Mouse (Mus musculus) neutrophil, adult 5-6 weeks (primary cell): ENCODE data around the gene Prdm10. TPM values are rescaled to one million over a fixed set of nuclear protein-coding genes. Genes with fewer than 3 reads are reported as not detected.

Source experiments
- ATAC-seq: fragments of 151-379, 151-347 bp; 2 replicates; pipeline ENCODE4 v1.8.0; 2017; ENCODE audit warnings: mild to moderate bottlenecking, moderate TSS enrichment; ENCODE audit not compliant: insufficient number of reproducible peaks, poor library complexity, low FRiP score, severe bottlenecking; ENCODE audit errors: extremely low read depth
- total RNA-seq: library from RNA; stranded (forward); fragments of 200-1000 nt; gene quantifications from 2 replicates; pipeline ENCODE4 v1.2.3, GENCODE M21; 2017

Prdm10 gene
- total RNA-seq, 1 experiment from 2014 or later: 18.6 TPM

GRCm38 (mm10) chr9:31334991-31335390 lies 54.7 kb downstream of the Prdm10 start:
- no peak for ATAC-seq

GRCm38 (mm10) chr9:31344289-31344831 lies 64.0 kb downstream of the Prdm10 start:
- no peak for ATAC-seq

GRCm38 (mm10) chr9:31346575-31347080 lies 66.3 kb downstream of the Prdm10 start:
- ATAC-seq: no peak

- no peak for ATAC-seq
These were observed 68.1 kb downstream of the Prdm10 start for GRCm38 (mm10) chr9:31348458-31348857.

GRCm38 (mm10) chr9:31348915-31349314 lies 68.6 kb downstream of the Prdm10 start:
- peak; percentile 51; the same call in 1 of the 2 replicates for ATAC-seq

GRCm38 (mm10) chr9:31352716-31353115 lies 72.4 kb downstream of the Prdm10 start:
- ATAC-seq: no peak

GRCm38 (mm10) chr9:31353518-31353917 lies 73.2 kb downstream of the Prdm10 start:
- no peak for ATAC-seq

- no peak for ATAC-seq
These were observed 73.7 kb downstream of the Prdm10 start for GRCm38 (mm10) chr9:31354051-31354450.

GRCm38 (mm10) chr9:31363698-31364609 lies 83.6 kb downstream of the Prdm10 start:
- no peak for ATAC-seq

GRCm38 (mm10) chr9:31365086-31365485 lies 84.7 kb downstream of the Prdm10 start:
- no peak for ATAC-seq

- no peak for ATAC-seq
These were observed 91.4 kb downstream of the Prdm10 start for GRCm38 (mm10) chr9:31371740-31372139.

- no peak for ATAC-seq
These were observed 96.3 kb downstream of the Prdm10 start for GRCm38 (mm10) chr9:31376661-31377060.

- ATAC-seq: no peak
These were observed 104.6 kb downstream of the Prdm10 start for GRCm38 (mm10) chr9:31384786-31385499.

GRCm38 (mm10) chr9:31385500-31385869 lies 105.1 kb downstream of the Prdm10 start:
- no peak for ATAC-seq

- peak; percentile 99 for ATAC-seq
These were observed 105.6 kb downstream of the Prdm10 start, which contains the start of gene Nfrkb for GRCm38 (mm10) chr9:31385947-31386354. Nfrkb (plus strand) TSS chr9:31386192.

- ATAC-seq: no peak
These were observed 106.2 kb downstream of the Prdm10 start for GRCm38 (mm10) chr9:31386368-31387180.

- ATAC-seq: no peak
These were observed 106.9 kb downstream of the Prdm10 start for GRCm38 (mm10) chr9:31387206-31387605.

GRCm38 (mm10) chr9:31400441-31400840 lies 120.1 kb downstream of the Prdm10 start:
- peak; percentile 67; the same call in 1 of the 2 replicates for ATAC-seq

GRCm38 (mm10) chr9:31404311-31404710 lies 124.0 kb downstream of the Prdm10 start:
- ATAC-seq: no peak
